Mouse (Mus musculus) adrenal gland, adult 10 weeks (tissue): ENCODE data around the gene Kctd6. TPM values are rescaled to one million over a fixed set of nuclear protein-coding genes. Genes with fewer than 3 reads are reported as not detected.

Source experiments
- polyA plus RNA-seq: library from polyadenylated mRNA; stranded (reverse); fragments of 350-450 nt; fragmentation: Illumina TruSeq; extraction: RNeasy Lipid Tissue Mini Kit (QIAGEN cat#74804); gene quantifications from one replicate; pipeline ENCODE4 v1.2.3, GENCODE M21; 2014; ENCODE audit warnings: low read depth, low replicate concordance

Kctd6 gene
- polyA plus RNA-seq: 27.6 TPM

GRCm38 (mm10) chr14:8213803-8214224 is at the start of gene Kctd6:
Kctd6 (plus strand) TSS chr14:8214140.

GRCm38 (mm10) chr14:8172507-8173410 is 41.2 kb upstream of the Kctd6 start, which contains the start of gene Pdhb:
Pdhb (minus strand) TSS chr14:8173025.

GRCm38 (mm10) chr14:8259166-8259565 is 45.2 kb downstream of the Kctd6 start, which contains the start of gene Acox2:
Acox2 (minus strand) TSS chr14:8259353.

Other genes with a start within 250 kb of the Kctd6 start
- 0.41 TPM for gene Dnase1l3, start 219.6 kb upstream of the Kctd6 start, polyA plus RNA-seq
- 67.3 TPM for gene Abhd6, start 211.2 kb upstream of the Kctd6 start, polyA plus RNA-seq
- gene Rpp14, start 133.8 kb upstream of the Kctd6 start, polyA plus RNA-seq: 89.6 TPM
- 48.3 TPM for gene Pxk, start 115.9 kb upstream of the Kctd6 start, polyA plus RNA-seq
- 413 TPM for gene Pdhb, start 41.1 kb upstream of the Kctd6 start, polyA plus RNA-seq
- gene Acox2, start 45.2 kb downstream of the Kctd6 start, polyA plus RNA-seq: not detected
- gene Fam107a, start 103.9 kb downstream of the Kctd6 start, polyA plus RNA-seq: 8.1 TPM
- not detected for gene Oit1, start 164.6 kb downstream of the Kctd6 start, polyA plus RNA-seq